Mouse (Mus musculus): ENCODE measurements at regions not wholly inside any gene's neighbourhood (a gene's known extent, or its start where the extent isn't known, plus 50 kb on each side); places are given as distances from the start of the nearest gene placed in this dataset.
"Not testable (repeated sequence)": the region's sequence is repeated elsewhere in the genome, so short reads cannot be mapped to it uniquely, and the experiment has no call there.

GRCm38 (mm10) chr14:102199430-102199829 is 469.7 kb downstream of the Lmo7 start:
- 78% methylated on average over 6 of the region's 6 CpGs for WGBS
- no peak for ATAC-seq (ENCODE audit: low FRiP score, low TSS enrichment)

DNA sequence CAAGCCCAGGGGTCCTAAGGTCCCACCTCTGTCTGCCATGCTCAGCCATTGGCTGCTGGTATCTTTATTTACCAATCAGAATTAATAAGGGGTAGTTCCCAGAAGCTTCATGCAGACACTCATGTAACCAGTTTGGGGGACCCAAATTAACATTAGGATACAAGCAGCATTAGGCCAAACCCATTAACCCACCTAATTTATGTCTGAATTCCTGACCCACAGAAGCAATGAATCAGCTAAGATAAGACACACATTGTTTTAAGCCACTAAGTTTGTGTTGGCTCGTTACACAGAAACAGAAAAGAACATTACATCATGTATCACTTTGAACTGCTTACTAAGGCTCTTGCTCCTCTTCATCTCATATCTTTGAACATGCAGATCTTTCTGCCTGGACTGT is 461.0 kb downstream of the Lmo7 start:
- H3K36me3 ChIP-seq (ENCODE audit: control insufficient read depth, insufficient read depth, low read length) = no peaks in the 10 kb centered on the region
- H3K27me3 ChIP-seq (ENCODE audit: control insufficient read depth, insufficient read depth, low read length) = no peaks in the 10 kb centered on the region
- 10% methylated on average over 1 of the region's 1 CpGs for WGBS
- no peak overlapping the region for H3K4me2 ChIP-seq (replicated peaks; ENCODE audit: low read depth, low read length)
- no peak overlapping the region for H3K4me3 ChIP-seq (ENCODE audit: low read length)
- peaks cover 3% of the 10 kb centered on the region; the same call in 1 of the 2 replicates for H3K4me1 ChIP-seq (ENCODE audit: control insufficient read depth, insufficient read depth, low read length)
- peak; percentile 71; the same call in 1 of the 2 replicates for ATAC-seq (ENCODE audit: low FRiP score, low TSS enrichment)
- H3K9me3 ChIP-seq (ENCODE audit: control insufficient read depth, low read length) = no peaks in the 10 kb centered on the region
- H3K27ac ChIP-seq (ENCODE audit: low read depth, low read length) = no peak overlapping the region
- H3K9ac ChIP-seq (ENCODE audit: low read depth, low read length) = no peak overlapping the region

More at GRCm38 (mm10) chr14:102199430-102199829, 469.7 kb downstream of the Lmo7 start:
- Histone ChIP-seq H3K27ac (ENCODE audit: low read depth, low read length) (no peak overlapping the region), H3K4me1 (ENCODE audit: control insufficient read depth, insufficient read depth, low read length) (no peaks in the 10 kb centered on the region), H3K9ac (ENCODE audit: low read depth, low read length) (no peak overlapping the region), H3K27me3 (ENCODE audit: control insufficient read depth, insufficient read depth, low read length) (no peaks in the 10 kb centered on the region), H3K36me3 (ENCODE audit: control insufficient read depth, insufficient read depth, low read length) (no peaks in the 10 kb centered on the region), H3K4me2 (replicated peaks; ENCODE audit: low read depth, low read length) (no peak overlapping the region), H3K4me3 (ENCODE audit: low read length) (no peak overlapping the region), H3K9me3 (ENCODE audit: control insufficient read depth, low read length) (no peaks in the 10 kb centered on the region)

DNA sequence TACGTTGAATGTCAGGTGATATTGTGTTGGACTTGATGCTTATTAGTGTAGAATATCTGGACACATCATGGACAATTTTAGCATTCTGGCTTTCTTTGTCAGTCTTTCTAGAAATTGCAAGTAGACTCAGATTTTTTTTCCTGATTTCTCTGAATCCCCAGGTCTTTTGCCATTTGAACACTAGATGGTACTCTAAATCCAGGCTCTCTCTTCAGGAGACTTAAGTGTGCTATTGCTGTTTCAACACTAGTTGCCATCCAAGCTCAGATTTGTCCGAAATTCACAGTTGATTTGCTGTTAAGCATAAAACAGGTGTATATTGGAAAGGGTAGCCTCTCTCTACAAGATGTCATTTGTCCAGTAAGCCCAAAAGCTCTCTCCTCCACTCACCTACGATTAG is 451.5 kb downstream of the Lmo7 start:
- Histone ChIP-seq H3K36me3 (ENCODE audit: control insufficient read depth, insufficient read depth, low read length) (no peaks in the 10 kb centered on the region), H3K4me3 (ENCODE audit: low read length) (no peak overlapping the region), H3K9me3 (ENCODE audit: control insufficient read depth, low read length) (no peaks in the 10 kb centered on the region), H3K4me1 (ENCODE audit: control insufficient read depth, insufficient read depth, low read length) (no peaks in the 10 kb centered on the region), H3K27ac (ENCODE audit: low read depth, low read length) (no peak overlapping the region), H3K27me3 (ENCODE audit: control insufficient read depth, insufficient read depth, low read length) (no peaks in the 10 kb centered on the region), H3K4me2 (replicated peaks; ENCODE audit: low read depth, low read length) (no peak overlapping the region), H3K9ac (ENCODE audit: low read depth, low read length) (no peak overlapping the region)
- WGBS = 85% methylated on average over 3 of the region's 3 CpGs
- ATAC-seq (ENCODE audit: low FRiP score, low TSS enrichment) = no peak

DNA sequence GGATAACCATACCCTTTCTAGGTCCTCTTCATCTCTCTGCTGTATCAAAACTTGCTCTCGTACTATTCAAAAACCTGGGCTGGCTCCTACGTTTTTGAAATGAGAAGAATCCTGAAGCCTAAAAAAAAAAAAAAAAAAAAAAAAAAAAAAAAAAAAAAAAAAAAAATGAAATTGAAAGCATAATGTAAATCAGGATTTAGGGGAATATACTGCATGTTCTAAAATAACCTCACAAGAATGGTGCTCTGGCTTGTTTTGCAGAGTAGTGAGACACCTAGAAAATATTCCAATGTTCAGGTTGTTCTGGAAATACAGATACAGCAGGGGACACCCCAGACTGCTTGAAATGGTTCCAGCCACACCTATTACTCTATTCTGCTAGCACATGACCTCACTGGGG is 442.0 kb downstream of the Lmo7 start:
- no peak for ATAC-seq (ENCODE audit: low FRiP score, low TSS enrichment)
- Histone ChIP-seq H3K4me3 (ENCODE audit: low read length) (no peak overlapping the region), H3K4me2 (replicated peaks; ENCODE audit: low read depth, low read length) (no peak overlapping the region), H3K9ac (ENCODE audit: low read depth, low read length) (no peak overlapping the region), H3K4me1 (ENCODE audit: control insufficient read depth, insufficient read depth, low read length) (no peaks in the 10 kb centered on the region), H3K27ac (ENCODE audit: low read depth, low read length) (no peak overlapping the region), H3K27me3 (ENCODE audit: control insufficient read depth, insufficient read depth, low read length) (no peaks in the 10 kb centered on the region), H3K36me3 (ENCODE audit: control insufficient read depth, insufficient read depth, low read length) (no peaks in the 10 kb centered on the region), H3K9me3 (ENCODE audit: control insufficient read depth, low read length) (no peaks in the 10 kb centered on the region)
- WGBS = 76% methylated on average over 2 of the region's 2 CpGs

DNA sequence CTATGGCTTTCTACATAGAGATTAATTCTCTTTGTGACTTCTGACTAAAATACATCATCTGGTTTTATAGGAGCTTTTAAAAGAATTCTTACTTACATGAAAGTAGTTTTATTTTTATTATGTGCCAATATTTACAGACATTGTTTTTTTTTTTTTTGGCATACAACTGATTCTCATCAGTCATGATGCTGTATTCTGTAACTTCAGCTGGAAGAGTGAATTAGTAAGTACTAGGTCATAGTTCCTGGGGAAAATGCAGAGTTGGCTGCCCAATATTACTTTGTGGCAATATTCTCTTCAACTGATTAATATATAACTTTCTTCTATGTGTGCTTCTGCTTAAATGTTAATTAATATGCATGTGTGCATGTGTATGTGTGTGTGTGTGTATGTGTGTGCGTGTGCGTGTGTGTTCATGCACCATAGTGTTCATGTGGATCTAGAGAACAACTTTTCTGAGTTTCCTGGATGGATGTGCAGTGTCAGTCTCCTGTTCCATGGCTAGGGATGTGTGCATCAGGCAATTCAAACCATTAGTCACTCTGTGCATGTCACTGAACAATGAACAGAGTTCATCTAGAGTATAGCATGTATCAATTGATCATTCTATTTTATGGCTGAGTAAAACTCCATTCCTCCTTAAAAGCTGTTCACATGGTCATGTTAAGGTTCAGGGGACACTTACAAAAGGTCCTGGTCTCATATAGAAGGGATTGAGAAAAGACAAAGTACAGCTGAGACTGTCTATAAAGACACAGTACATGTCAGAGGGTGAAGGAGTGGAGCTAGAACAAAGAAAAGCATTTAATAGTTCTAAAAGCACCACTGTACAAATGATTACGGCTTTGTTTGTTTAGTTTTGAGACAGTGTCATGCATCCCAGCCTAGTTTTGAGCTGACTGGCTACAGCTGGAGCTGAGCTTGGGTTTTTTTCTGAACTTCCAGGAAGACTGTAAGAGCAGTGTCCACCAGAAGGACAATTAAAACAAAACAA is 431.8 kb downstream of the Lmo7 start:
- no peak overlapping the region for H3K4me2 ChIP-seq (replicated peaks; ENCODE audit: low read depth, low read length)
- WGBS = 72% methylated on average over 3 of the region's 3 CpGs
- no peak overlapping the region for H3K9ac ChIP-seq (ENCODE audit: low read depth, low read length)
- H3K4me1 ChIP-seq (ENCODE audit: control insufficient read depth, insufficient read depth, low read length) = no peaks in the 10 kb centered on the region
- peak overlapping the region; percentile 30; the same call in 1 of the 2 replicates for H3K27ac ChIP-seq (ENCODE audit: low read depth, low read length)
- H3K9me3 ChIP-seq (ENCODE audit: control insufficient read depth, low read length) = no peaks in the 10 kb centered on the region
- H3K36me3 ChIP-seq (ENCODE audit: control insufficient read depth, insufficient read depth, low read length) = no peaks in the 10 kb centered on the region
- no peak overlapping the region for H3K4me3 ChIP-seq (ENCODE audit: low read length)
- no peaks in the 10 kb centered on the region for H3K27me3 ChIP-seq (ENCODE audit: control insufficient read depth, insufficient read depth, low read length)
- peak; percentile 88 for ATAC-seq (ENCODE audit: low FRiP score, low TSS enrichment)

GRCm38 (mm10) chr14:102150410-102150809 is 420.7 kb downstream of the Lmo7 start:
- H3K27me3 ChIP-seq (ENCODE audit: control insufficient read depth, insufficient read depth, low read length); H3K4me3 ChIP-seq (ENCODE audit: low read length); H3K4me2 ChIP-seq (replicated peaks; ENCODE audit: low read depth, low read length); H3K4me1 ChIP-seq (ENCODE audit: control insufficient read depth, insufficient read depth, low read length); H3K9ac ChIP-seq (ENCODE audit: low read depth, low read length); H3K9me3 ChIP-seq (ENCODE audit: control insufficient read depth, low read length); ATAC-seq (ENCODE audit: low FRiP score, low TSS enrichment); H3K36me3 ChIP-seq (ENCODE audit: control insufficient read depth, insufficient read depth, low read length); H3K27ac ChIP-seq (ENCODE audit: low read depth, low read length): not testable (repeated sequence)
- 93% methylated on average over 4 of the region's 4 CpGs for WGBS

DNA sequence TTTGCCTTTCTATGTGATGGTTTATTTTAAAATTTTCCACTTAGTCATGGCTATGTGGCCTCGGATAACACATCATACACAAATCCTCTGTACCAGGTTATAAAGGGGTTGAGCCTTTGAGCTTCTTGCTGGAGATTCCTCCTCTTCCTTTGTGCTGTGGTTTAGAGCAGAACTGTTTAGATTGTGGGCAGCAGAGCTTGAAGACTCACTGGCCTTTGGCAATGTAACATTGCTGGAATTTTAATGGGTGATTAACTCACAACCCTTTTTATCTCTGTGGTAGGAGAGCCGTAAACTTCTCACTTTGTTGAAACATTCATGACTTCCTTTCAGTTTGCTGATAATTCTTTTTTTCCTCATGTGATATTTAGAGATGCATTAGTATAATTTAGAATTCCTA is 413.0 kb downstream of the Lmo7 start:
- Histone ChIP-seq H3K36me3 (ENCODE audit: control insufficient read depth, insufficient read depth, low read length) (no peaks in the 10 kb centered on the region), H3K4me2 (replicated peaks; ENCODE audit: low read depth, low read length) (no peak overlapping the region), H3K9me3 (ENCODE audit: control insufficient read depth, low read length) (no peaks in the 10 kb centered on the region), H3K4me3 (ENCODE audit: low read length) (no peak overlapping the region), H3K27me3 (ENCODE audit: control insufficient read depth, insufficient read depth, low read length) (no peaks in the 10 kb centered on the region), H3K9ac (ENCODE audit: low read depth, low read length) (no peak overlapping the region), H3K4me1 (ENCODE audit: control insufficient read depth, insufficient read depth, low read length) (no peaks in the 10 kb centered on the region), H3K27ac (ENCODE audit: low read depth, low read length) (no peak overlapping the region)
- ATAC-seq (ENCODE audit: low FRiP score, low TSS enrichment) = peak; percentile 88; the same call in 1 of the 2 replicates
- WGBS = 17% methylated on average over 2 of the region's 2 CpGs

DNA sequence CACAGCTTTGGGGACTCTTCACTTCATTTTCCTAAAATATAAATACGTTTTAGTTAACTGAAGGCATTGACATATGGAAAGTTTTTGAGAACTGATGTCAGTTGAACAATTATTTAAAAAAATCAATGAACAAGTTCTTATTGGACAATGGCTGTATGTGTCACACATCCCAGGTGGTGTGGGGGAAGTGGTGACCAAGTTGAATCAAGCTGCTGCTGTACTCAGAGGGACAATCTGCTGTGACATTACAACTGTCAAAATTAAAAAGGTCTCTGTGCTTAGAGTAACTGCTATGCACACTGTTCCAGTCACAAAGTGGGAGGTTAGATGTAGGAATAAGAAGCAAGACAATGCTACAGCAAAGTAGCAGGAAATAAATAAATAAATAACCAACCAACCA is 409.2 kb downstream of the Lmo7 start:
- Histone ChIP-seq H3K9me3 (ENCODE audit: control insufficient read depth, low read length) (no peaks in the 10 kb centered on the region), H3K36me3 (ENCODE audit: control insufficient read depth, insufficient read depth, low read length) (no peaks in the 10 kb centered on the region), H3K27ac (ENCODE audit: low read depth, low read length) (no peak overlapping the region), H3K9ac (ENCODE audit: low read depth, low read length) (no peak overlapping the region), H3K27me3 (ENCODE audit: control insufficient read depth, insufficient read depth, low read length) (no peaks in the 10 kb centered on the region), H3K4me1 (ENCODE audit: control insufficient read depth, insufficient read depth, low read length) (no peaks in the 10 kb centered on the region), H3K4me3 (ENCODE audit: low read length) (no peak overlapping the region), H3K4me2 (replicated peaks; ENCODE audit: low read depth, low read length) (no peak overlapping the region)
- ATAC-seq (ENCODE audit: low FRiP score, low TSS enrichment) = no peak
- 95% methylated on average over 1 of the region's 1 CpGs for WGBS

DNA sequence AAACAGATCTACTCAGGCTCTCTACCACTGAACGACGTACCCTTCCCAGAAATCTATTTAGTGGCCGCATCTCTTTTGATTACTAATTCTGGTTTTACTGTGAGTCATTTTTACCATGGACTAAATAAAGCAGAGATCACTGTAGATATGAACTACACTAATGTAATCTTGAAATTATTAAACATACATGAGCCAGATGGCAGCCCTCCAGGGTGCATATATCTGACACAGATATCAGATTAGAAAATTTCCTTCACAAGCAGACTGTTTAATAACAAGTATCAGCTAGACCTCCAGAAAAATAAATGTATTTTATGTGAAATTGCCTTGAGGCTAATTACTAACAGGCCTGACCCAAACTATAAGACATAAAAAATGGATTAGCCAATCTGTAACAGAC is 388.4 kb downstream of the Lmo7 start:
- H3K27me3 ChIP-seq (ENCODE audit: control insufficient read depth, insufficient read depth, low read length) = no peaks in the 10 kb centered on the region
- 72% methylated on average over 3 of the region's 3 CpGs for WGBS
- H3K4me2 ChIP-seq (replicated peaks; ENCODE audit: low read depth, low read length) = no peak overlapping the region
- no peaks in the 10 kb centered on the region for H3K9me3 ChIP-seq (ENCODE audit: control insufficient read depth, low read length)
- ATAC-seq (ENCODE audit: low FRiP score, low TSS enrichment) = no peak
- H3K9ac ChIP-seq (ENCODE audit: low read depth, low read length) = no peak overlapping the region
- H3K4me3 ChIP-seq (ENCODE audit: low read length) = no peak overlapping the region
- H3K4me1 ChIP-seq (ENCODE audit: control insufficient read depth, insufficient read depth, low read length) = no peaks in the 10 kb centered on the region
- no peaks in the 10 kb centered on the region for H3K36me3 ChIP-seq (ENCODE audit: control insufficient read depth, insufficient read depth, low read length)
- no peak overlapping the region for H3K27ac ChIP-seq (ENCODE audit: low read depth, low read length)

All from kidney, embryonic 14.5 days (tissue).